Mouse (Mus musculus) Muller cell, postnatal 12 days (primary cell): Measurements from ENCODE around the gene Mpp5.
A peak's percentile ranks its signal among the peaks of the same experiment; 100 is the strongest.

Experiments
- DNase-seq: peaks from one replicate; pipeline ENCODE4 v3.0.0-alpha.2; 2015; ENCODE audit errors: inconsistent ontology term

Mpp5 gene

GRCm38 (mm10) chr12:78842429-78842828, 93.7 kb downstream of the Mpp5 start:
- no peak for DNase-seq

DNA sequence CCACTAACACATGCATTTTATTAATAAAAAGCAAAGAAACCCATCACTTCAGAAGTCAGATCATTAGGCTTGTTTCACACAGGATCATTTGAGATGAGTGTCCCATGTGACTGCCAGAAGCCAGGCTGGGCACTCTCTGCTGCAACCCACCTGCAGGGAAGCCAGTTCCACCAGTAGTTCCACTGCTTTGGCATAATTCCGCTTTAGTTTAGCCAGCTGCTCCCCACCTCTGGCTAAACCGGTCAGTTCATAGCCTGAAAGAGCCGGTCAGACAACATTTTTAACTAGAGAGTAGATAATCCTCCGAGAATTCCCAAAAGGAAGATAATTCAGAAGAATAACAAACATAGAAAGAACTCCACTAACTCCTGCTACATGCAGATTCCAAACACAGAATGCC, 99.5 kb downstream of the Mpp5 start:
- DNase-seq = no peak

DNA sequence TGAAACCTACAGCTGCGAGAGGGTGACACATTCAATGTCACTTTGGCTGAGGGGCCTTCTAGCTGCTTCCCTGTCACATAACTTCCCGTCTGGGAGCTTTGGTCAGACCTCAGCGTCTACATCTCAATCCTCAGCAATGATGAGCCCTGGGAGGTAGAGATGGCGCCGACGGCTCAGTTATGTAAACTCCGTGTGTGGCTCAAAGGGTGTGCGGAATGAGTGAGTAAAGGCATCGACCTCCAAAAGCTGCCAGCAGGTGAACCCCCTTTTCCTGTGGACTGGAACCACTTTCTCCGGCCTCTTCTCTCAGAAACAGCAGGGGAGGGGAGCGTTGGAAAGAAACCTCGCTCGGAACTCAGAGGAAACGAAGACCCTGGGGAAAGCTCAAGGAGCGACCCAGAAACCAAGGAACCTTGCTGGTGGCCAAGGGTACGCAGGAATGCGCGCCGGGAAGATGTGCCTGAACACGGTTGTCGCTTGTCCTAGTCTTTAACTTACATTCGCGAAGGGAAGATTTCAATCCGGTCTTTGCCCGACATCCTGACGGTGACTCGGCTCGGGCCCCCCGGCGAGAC, 112.3 kb downstream of the Mpp5 start:
- no peak for DNase-seq

DNA sequence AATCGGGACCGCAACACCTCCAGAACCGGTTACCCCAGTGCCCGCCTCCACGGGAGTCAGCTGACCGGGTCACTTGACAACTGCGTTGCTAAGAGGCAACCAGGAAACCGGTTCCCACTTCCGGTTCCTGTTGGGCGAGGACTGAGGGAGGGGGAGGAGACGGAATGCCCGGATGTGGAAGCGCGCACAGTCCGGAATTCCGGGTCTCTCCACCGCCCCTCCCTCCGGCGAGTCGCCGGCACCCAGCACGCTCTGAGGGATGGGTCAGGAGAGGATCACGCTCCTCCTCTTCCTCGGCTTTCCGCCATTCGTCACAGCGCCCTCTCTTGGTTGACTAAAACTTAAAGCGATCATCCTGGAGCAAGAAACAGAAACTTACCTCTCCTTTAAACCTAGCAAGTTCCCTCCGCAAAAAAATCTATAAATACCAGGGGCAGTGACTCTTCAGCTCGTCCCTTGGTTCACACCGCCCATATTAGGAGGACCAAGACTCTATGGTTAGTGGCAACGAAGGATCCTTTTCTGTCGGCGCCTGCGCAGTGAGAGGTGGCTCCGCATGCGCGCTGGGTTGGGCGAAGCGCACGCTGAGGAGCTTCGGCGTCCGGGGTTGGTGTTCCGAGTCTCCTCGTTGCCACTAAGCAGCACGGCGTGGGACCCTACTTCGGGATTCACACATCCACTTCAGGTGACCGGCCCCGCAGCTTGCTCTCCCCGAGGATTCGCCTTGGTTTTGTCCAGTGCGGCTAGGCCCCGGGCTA, 113.0 kb downstream of the Mpp5 start, which contains the start of the genes Atp6v1d and Eif2s1:
Gene Atp6v1d, minus strand, starts transcription at position 143 of the 758 bp plus-strand sequence.
Gene Eif2s1, plus strand, starts transcription at position 324 of the 758 bp plus-strand sequence.
- peak; percentile 100 for DNase-seq

DNA sequence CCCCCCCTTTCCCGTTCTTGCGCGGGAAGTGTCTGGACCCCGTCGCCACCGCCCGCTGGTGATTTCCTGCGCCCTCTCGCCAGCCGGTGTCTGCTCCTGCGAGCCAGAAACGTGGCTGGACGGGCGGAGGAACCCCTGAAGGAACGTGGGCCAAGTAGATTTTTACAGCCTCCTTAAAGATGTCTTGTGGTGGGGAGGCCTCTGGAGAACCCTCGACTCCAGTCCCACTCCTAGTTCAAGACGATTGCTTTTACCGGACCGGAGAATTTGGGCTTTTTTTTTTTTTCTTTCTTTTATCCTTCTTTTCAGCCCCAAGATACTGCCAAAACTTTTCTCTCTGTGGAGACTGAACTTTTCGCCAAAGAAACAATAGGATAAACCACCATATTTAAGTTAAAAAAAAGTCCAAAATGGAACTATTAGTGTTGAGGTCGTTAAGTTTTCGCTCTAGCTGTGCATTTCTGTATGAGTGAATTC, 113.6 kb downstream of the Mpp5 start:
- peak; percentile 43 for DNase-seq

DNA sequence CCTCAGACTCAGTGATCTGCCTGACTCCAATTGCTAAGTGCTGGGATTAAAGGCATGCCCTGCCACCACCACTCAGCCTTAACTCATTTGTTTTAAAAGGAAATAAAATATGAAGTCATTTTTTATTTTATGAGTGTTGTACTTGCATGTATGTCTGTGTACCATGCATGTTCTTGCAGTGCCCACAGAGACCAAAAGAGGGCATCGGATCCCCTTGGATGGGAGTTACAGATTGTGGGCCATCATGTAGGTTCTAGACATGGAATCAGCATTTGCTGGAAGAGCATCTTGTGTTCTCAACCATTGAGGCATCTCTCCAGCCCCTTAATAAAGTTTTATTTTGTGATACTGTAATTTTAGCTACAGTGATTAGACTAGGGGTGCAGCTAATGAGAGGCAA, 116.7 kb downstream of the Mpp5 start:
- no peak for DNase-seq

GRCm38 (mm10) chr12:78868115-78868514, 119.4 kb downstream of the Mpp5 start:
- DNase-seq = peak; percentile 7

DNA sequence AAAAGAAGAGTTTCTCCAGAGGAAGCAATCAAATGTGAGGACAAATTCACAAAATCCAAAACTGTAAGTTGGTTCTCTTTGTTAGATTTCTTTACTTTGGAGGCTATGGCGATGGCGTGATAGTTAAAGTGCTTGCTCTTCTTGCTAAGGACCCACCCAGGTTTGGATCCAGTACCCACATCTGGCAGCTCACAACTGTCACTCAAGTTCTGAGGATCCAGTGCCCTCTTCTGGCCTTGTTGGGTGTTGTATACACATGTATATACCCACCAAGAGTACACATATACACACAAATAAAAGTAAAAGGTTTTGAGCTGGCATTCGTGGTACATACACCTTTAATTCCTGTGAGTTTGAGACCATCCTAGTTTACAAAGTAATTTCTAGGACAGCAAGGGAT, 125.9 kb downstream of the Mpp5 start:
- no peak for DNase-seq

GRCm38 (mm10) chr12:78890062-78890461, 141.4 kb downstream of the Mpp5 start:
- no peak for DNase-seq
